Mouse (Mus musculus): ENCODE results near the gene Kcne1. TPM values are rescaled to one million over a fixed set of nuclear protein-coding genes. Genes with fewer than 3 reads are reported as not detected.

The Kcne1 gene
- 0.89 and 1.8 TPM in 2 replicates for polyA plus RNA-seq (2012; rRNA removed)

GRCm38 (mm10) chr16:92359229-92359628 lies at the start of gene Kcne1:
Kcne1 (minus strand) TSS chr16:92359468.

GRCm38 (mm10) chr16:92321341-92321740 lies 37.9 kb downstream of the Kcne1 start, which contains the start of gene Fam243:
Fam243 (minus strand) TSS chr16:92321441.

GRCm38 (mm10) chr16:92300649-92301411 lies 58.4 kb downstream of the Kcne1 start, which contains the start of gene Smim11:
Smim11 (plus strand) TSS chr16:92301286.

Other genes with a start within 250 kb of the Kcne1 start
- gene Kcne2, start 67.1 kb downstream of the Kcne1 start, polyA plus RNA-seq (2012; rRNA removed), result 0.46 and 1.1 TPM in 2 replicates
- gene Smim11, start 58.2 kb downstream of the Kcne1 start, polyA plus RNA-seq (2012; rRNA removed), result 35.5 and 40.7 TPM in 2 replicates
- not detected in 2 replicates for gene Fam243, start 38.0 kb downstream of the Kcne1 start, polyA plus RNA-seq (2012; rRNA removed)
- gene Rcan1, start 111.4 kb upstream of the Kcne1 start, polyA plus RNA-seq (2012; rRNA removed), result 8.9 and 10.1 TPM in 2 replicates
- gene Clic6, start 126.3 kb upstream of the Kcne1 start, polyA plus RNA-seq (2012; rRNA removed), result 0.67 and 0.79 TPM in 2 replicates

All from ovary, adult 2 months (tissue).